Comparison of ENCODE assay signal across 12 mouse cellular contexts in the genomic region with DNA sequence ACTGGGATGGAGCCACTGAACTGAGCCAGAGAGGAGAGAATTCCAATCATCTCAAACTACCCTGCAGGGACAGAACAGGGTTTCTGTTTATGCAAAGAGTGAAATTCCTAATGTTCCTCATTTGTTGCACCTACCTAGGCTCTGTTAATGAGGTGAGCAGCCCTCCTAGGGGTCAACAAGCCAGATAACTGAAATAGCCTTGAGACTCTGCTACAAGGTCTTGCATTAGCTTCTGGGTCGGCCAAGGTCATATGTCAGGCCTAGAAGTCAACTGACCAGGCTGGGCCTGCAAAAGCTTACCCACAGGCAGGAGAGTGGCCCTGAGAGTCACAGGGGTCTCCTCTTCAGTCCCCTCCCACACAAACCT.
DNase-seq lines count a peak whose midpoint lies in the region; ATAC-seq and TF ChIP-seq lines count a peak whose summit lies in the region.
"Had no signal": no experiment of that assay in that cellular context is flagged by ENCODE, and none has a peak within 500 bp of the region (broad histone marks: within the 10 kb centered on the region; RNA-seq: fewer than 3 reads in every experiment).

No protein-coding gene starts in this region.

- H3K4me3 ChIP-seq in left cerebral cortex, adult 2 months: no peak overlapping the region
- H3K4me3 ChIP-seq in forebrain, postnatal 0 days (ENCODE audit: low read depth, low read length): no peak overlapping the region
- no peak overlapping the region for H3K4me3 ChIP-seq in midbrain, embryonic 15.5 days
- H3K4me3 ChIP-seq: heart, adult 2 months had no signal

- WGBS in forebrain, postnatal 0 days: 81% methylated on average over 1 of the region's 1 CpGs
- WGBS in midbrain, embryonic 15.5 days: 61% methylated on average over 1 of the region's 1 CpGs

- 0 out of 2 replicates have a peak, but pooled peaks cover 6% of the 10 kb centered on the region for H3K4me1 ChIP-seq in forebrain, postnatal 0 days (ENCODE audit: insufficient read depth)
- peaks cover 55% of the 10 kb centered on the region for H3K4me1 ChIP-seq in midbrain, embryonic 15.5 days

- no peak overlapping the region for H3K4me2 ChIP-seq in forebrain, postnatal 0 days (ENCODE audit: low read depth)
- H3K4me2 ChIP-seq in midbrain, embryonic 15.5 days: peak overlapping the region; percentile 95

- peaks cover 16% of the 10 kb centered on the region for H3K36me3 ChIP-seq in forebrain, postnatal 0 days (ENCODE audit: insufficient read depth)
- no peaks in the 10 kb centered on the region for H3K36me3 ChIP-seq in midbrain, embryonic 15.5 days (replicated peaks)

- DNase-seq in left cerebral cortex, adult 2 months (ENCODE audit: extremely low spot score in 1 of 2, low spot score in 2 of 2): peak in 1 of 2 experiments; percentile 35
- no peak for DNase-seq in left cerebral cortex, adult 9 months (ENCODE audit: low spot score in 2 of 2)
- DNase-seq in brain, adult 2 months (ENCODE audit: low read depth, low spot score): peak; percentile 44
- peak; percentile 83 for DNase-seq in forebrain, postnatal 0 days
- DNase-seq in thymus, postnatal 10 days (ENCODE audit: low spot score in 2 of 2): no peak
- DNase-seq: adrenal gland, postnatal 25 days; heart, adult 2 months; heart, postnatal 4 days; lung, postnatal 4 days had no signal

- H3K9me3 ChIP-seq in forebrain, postnatal 0 days (ENCODE audit: low read length): no peaks in the 10 kb centered on the region
- no peaks in the 10 kb centered on the region for H3K9me3 ChIP-seq in midbrain, embryonic 15.5 days

- ATAC-seq in forebrain, postnatal 0 days: 0 out of 2 replicates have a peak, but pooled peaks have one; percentile 0
- ATAC-seq in midbrain, embryonic 15.5 days (replicated peaks): peak; percentile 5
- ATAC-seq in erythroblast, adult 5-6 weeks (replicated peaks; ENCODE audit: low FRiP score, poor library complexity, severe bottlenecking): no peak

- no peaks in the 10 kb centered on the region for H3K27me3 ChIP-seq in forebrain, postnatal 0 days (ENCODE audit: insufficient read depth, low read length)
- no peaks in the 10 kb centered on the region for H3K27me3 ChIP-seq in midbrain, embryonic 15.5 days (replicated peaks)

- H3K27ac ChIP-seq in left cerebral cortex, adult 2 months: peak overlapping the region; percentile 80
- H3K27ac ChIP-seq in forebrain, postnatal 0 days (ENCODE audit: low read depth, low read length): peak overlapping the region; percentile 100
- H3K27ac ChIP-seq in midbrain, embryonic 15.5 days: peak overlapping the region; percentile 100
- H3K27ac ChIP-seq: heart, adult 2 months; kidney, postnatal 0 days had no signal

- TF ChIP-seq CTCF in left cerebral cortex, adult 2 months (IDR thresholded peaks at IDR 0.05): no peak
- TF ChIP-seq CTCF in forebrain, postnatal 0 days (IDR thresholded peaks at IDR 0.05; ENCODE audit: low read depth): 0 out of 2 replicates have a peak, but pooled peaks have one; percentile 1

- intact Hi-C loops in left cerebral cortex, adult 2 months (cut with DNase I): no loop called here

- H3K9ac ChIP-seq in forebrain, postnatal 0 days: no peak overlapping the region
- peak overlapping the region; percentile 77; the same call in 1 of the 2 replicates for H3K9ac ChIP-seq in midbrain, embryonic 15.5 days

Comparison
In these comparisons a context has a peak if more than half of its experiments do, and no peak if none do; other contexts are left out.
1. DNase-seq: peak in brain, adult 2 months (single experiment) and forebrain, postnatal 0 days (single experiment); none in left cerebral cortex, adult 9 months (0 of 2) and thymus, postnatal 10 days (0 of 2).
2. Peak in every context shown above with its lines, with median percentiles within 50 percentile points of each other: H3K27ac ChIP-seq.